Mouse (Mus musculus): Measurements from ENCODE around the gene Osbp2. TPM values are rescaled to one million over a fixed set of nuclear protein-coding genes. Genes with fewer than 3 reads are reported as not detected.

Gene Osbp2
- total RNA-seq, 2 experiments from 2014 or later = 0.25 TPM; not detected in 1

DNA sequence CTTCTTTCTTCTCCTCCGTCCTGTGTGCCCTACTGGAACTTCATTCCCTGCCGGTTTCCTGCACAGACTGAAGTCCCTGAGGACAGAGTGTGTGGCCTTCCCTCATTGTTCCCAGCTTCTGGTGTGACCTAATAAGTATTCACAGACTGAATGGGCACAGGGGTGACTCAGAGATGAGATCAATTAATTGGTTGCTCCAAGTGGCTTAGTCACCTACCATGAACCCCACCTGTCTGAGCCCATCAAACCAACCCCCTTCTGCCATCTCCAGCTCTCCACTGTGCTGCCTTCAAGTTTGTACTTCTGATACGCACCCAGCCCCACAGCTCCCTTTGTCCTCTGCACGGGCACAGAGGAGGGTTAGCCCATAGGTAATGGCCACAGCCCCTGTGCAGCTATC lies 99.4 kb downstream of the Osbp2 start:
- no peak for ATAC-seq (ENCODE audit: poor library complexity, severe bottlenecking)

DNA sequence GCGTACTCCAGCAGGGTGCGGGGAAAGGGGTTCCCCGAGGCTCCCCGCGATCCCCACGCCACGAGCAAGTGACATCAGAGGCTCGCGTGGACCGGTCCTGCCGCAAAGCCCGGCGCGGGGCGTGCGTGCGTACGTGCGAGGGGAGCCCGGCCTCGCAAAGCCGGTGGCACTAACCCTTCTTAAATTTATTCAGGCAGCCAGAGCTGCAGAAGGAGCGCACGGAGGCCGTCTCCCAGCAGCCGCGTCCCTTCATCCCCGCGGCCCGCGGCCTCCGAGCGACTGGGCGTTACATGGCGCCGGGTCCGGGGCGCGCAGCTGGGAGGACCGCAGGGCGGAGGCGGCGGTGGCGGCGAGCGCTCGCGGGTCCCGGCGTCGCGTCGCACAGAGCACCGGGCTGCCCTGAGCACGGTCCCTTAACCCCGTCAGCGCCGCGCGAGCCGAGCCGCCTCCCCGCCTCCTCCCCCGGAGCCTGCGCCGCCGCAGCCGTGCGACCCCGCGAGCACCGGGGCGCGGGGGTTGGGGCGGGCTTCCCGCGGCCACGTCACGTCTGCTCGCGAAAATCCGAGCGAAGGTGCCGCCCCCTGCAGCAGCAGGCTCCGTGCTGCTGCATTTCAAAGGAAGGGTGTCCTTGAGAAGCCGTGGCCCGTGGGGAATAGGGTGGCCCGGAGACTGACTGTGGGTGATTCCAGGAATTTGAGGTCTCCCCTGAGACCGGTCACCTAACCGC lies 101.8 kb downstream of the Osbp2 start:
- ATAC-seq (ENCODE audit: poor library complexity, severe bottlenecking) = no peak

DNA sequence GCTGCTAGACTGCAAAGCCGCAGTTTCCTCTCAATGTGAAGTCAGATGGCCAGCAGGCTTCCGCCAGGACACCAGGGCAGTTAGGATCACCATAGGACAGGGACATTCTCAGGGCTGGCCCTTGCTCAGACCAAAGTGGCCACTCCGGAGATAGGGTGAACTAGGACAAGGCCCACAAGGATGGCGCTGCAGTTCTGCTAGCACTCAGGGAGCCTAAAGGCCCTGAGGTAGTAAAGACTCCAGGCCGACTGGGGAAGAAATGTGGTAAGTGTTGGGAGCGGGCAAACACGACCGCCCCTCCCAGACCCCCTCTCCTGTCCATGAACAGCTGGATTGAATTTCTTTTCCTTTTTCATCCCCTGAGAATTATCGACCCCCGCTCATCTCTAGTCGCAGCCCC lies 102.4 kb downstream of the Osbp2 start:
- ATAC-seq (ENCODE audit: poor library complexity, severe bottlenecking) = no peak

DNA sequence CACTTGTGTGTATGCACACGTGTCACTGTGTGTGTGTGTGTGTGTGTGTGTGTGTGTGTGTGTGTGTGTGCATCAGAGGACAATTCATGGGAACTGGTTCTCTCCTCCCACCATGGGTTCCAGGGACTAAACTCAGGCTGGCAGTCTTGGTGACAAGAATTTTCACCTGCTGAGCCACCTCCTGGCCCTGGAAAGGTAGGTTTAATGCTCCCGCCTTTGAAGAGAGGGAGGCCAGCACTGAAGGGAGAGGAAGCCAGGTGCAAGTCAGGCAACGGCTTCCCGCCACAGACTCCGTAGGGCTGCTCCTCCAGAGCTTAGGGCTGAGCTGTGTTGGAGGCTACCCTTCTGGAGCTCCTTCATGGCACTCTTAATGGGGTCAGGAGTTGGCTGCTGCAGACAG lies 104.3 kb downstream of the Osbp2 start:
- ATAC-seq (ENCODE audit: poor library complexity, severe bottlenecking) = no peak

DNA sequence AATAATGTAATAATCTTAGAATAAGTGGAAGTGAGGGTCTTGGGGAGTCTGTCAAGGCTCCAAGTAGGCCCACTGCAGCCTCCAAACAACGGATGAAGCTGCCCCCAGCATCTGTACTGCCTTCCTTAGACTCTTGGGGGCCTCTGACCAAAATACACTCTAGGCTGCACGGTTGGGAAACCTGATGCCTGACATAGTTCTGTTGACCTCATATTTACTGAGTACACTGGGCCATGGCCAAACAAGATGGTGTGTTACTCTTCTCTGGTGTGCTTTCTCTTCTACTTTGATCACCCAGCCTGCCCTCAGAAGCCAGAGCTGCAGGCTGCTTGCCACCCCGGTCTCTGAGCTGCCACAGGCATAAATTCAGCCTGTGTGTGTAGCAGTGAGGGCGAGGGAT lies 108.4 kb downstream of the Osbp2 start:
- no peak for ATAC-seq (ENCODE audit: poor library complexity, severe bottlenecking)

DNA sequence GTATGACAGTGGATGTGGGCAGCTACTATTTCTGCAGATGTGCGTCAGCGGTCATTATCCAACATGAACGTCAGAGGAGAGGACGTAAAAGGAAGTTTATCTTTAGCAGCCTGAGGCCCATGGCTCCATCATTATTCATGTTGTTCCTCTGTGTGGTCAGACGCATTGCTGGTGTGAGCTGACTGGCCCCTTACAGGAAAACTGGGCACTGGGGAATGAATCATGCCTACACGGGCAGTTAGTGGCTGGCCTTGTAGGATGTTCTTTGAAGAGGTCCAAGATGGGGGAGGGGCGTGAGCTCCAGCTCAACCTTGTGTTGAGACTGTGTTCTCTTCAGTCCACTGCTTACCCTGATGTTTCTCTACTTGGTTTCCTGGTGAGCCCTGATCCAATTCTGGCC lies 109.0 kb downstream of the Osbp2 start:
- ATAC-seq (ENCODE audit: poor library complexity, severe bottlenecking) = no peak

DNA sequence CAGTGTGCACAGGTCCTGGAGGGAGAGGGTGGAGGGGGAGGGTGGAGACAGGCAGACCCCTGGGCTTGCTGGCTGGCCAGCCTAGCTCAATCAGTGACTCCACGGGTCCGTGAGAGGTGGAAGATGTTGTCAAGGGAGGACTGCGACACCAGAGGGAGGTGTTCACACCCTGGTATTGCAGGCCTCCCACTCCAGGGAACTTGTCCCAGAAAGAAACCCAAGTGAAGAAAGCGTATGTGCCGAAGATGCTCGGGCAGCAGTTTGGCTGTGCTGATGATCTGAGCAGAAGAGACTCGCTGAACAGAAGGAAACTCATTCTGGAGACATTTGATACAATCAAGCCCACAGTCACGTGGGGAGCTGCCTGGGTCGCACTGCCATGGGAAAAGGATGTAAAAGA lies 109.8 kb downstream of the Osbp2 start:
- ATAC-seq (ENCODE audit: poor library complexity, severe bottlenecking) = no peak

DNA sequence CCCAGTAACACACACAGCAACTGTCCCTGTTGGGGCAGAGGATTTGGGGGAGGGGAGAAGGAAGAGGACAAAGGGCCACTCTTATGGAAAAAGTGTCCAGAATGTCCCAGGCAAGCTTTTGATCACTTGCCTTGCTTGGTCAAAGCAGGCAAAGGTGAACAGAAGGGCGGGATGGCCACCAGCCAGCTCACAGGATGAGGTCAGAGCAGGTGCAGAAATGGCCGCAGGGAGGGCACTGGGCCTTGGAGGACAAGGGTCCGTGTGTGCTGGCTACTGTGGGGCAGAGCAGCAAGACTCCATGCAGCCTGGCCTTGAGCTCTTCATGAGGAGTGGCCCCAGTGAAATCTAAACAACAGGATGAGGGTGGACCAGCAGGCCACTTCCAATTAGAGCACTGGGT lies 110.9 kb downstream of the Osbp2 start:
- ATAC-seq (ENCODE audit: poor library complexity, severe bottlenecking) = no peak

DNA sequence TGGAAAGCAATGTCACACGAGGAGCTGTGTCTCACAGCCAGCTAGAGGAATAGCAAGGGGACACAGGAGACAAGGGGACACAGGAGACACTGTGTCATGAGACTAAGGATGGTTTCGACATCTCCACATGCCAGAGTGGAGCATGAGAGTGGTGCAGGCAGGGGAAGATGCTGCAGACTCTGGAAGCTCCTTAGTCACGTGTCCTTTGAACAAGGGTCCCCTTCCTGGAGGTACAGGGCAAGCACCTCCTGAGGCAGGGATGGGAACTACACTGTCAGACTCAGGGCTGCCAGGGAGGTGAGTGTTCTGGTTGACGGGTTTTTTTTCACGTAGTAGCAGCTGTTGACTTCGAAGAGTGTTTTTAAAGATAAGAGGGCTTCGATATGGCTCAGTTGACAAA lies 113.9 kb downstream of the Osbp2 start:
- no peak for ATAC-seq (ENCODE audit: poor library complexity, severe bottlenecking)

DNA sequence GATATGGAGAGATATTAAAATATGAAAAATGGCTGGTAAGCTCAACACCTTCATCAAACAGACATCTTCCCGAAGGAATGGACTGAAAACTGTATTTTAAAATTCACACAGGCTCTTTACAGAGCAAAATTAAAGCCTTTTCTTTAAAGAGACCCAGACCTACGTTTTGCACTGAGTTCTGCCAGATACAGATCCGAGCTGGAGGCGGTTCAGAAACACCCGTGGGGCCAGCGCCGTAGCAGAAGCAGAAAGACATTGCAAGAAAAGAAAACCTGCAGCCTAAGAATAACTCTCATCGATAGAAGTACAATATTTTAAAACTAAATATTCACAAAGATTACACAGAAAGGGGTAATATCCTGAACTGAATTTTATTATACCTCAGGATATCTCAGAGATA lies 121.3 kb downstream of the Osbp2 start:
- no peak for ATAC-seq (ENCODE audit: poor library complexity, severe bottlenecking)

DNA sequence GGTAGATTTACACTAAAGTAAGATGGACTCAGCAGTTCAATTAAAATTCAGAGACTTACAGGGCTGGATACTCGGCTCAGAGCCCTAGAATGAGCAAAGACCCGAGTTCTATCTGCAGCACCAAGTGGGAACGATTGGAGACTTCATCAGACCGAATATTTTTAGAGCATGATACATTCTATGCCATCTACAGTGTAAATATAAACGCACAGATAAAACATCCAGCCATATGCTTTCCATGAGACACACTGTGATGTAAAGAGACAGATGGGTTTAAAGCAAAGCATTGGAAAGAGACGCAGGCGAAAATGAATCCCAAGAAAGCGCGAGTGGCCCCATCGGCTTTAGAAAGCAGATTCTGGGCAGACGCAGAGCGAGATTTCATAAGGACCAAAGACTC lies 122.5 kb downstream of the Osbp2 start:
- ATAC-seq (ENCODE audit: poor library complexity, severe bottlenecking) = no peak

DNA sequence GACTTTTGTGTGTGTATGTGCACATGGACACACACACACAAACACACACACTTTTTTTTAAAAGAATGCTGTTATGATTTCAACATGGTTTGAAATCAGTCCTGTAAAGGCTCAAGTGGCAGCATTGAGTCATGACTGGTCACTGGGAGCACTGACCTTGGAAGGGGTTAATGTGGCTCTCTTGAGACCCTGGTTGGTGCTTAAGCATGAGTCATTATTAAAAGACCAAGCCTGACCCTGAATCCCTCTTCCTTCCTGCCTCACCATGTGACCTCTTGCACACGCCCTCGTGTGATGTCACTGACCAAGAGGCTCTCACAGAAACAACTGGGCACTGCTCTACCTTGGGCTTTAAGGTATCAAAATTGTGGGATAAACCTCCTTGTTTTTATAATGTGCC lies 124.9 kb downstream of the Osbp2 start:
- no peak for ATAC-seq (ENCODE audit: poor library complexity, severe bottlenecking)

DNA sequence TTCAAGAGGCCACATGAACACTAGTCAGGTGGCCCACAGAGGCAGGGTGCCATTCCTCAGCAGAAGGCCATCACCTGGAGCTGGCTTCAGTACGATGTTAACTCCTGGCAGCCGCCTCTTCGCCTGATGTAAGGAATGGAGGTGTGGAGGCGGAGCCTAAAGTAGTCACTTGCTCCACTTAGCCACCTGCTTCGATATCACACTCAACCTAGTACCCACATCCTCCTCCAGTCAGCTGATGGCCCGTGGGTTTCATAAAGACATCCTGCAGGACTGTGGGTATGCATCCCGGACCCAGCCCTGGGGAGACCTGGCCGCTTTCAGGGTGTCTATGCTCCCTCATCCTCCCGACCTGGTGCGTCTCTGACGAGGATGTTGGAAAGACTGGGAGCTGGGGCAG lies 128.0 kb downstream of the Osbp2 start:
- ATAC-seq (ENCODE audit: poor library complexity, severe bottlenecking) = no peak

DNA sequence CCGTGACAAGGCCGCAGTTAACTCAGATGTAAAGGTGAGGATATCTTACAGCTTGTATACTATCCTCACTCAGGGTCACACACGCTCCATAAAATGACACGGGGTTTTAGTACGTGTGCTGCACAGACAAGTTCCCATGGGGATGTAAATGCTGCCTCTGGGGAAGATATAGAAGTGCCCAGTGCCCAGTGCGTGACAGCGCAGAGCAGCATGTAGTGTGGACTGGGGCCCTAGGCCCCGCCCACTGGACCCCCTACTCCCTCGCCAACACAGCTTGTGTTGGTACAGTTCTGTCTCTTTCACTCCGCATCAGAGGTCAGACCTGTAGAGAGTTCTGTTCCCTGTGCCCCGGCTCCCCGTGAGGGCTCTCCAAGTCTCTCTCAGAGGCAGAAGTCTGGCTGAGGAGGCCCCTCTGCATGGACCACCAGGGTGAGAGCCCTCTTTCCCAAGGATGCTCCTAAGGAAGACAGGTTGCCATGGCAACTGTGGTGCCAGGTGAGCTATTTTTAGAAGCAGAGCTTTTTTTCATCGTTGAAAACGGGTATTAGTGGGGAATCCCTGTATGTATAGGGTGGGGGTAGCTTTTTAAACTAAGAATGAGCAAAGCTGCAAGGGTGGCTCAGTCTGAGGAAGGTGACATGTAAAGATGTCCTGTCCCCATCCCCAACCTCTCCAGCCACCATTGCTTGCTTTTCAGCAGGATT lies 129.6 kb downstream of the Osbp2 start:
- no peak for ATAC-seq (ENCODE audit: poor library complexity, severe bottlenecking)

DNA sequence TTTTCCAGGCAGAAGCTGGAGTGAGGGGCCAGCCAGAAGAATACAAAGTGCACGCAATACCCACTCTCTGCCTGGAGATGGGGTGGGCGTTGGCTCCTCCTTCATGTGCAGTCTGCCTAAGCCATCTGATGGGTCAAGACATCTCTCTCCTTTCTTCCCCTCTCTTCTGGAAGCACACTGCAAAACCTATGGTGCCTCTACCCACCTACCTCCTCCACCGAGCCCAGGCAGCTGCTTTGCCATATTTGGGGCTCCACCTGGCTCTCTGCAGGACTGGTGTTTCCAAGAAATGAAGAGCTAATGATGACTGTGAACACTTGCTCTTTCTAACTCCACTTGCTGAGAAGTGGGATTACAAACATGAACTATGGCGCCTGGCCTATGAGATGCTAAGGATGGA lies 132.2 kb downstream of the Osbp2 start:
- no peak for ATAC-seq (ENCODE audit: poor library complexity, severe bottlenecking)

DNA sequence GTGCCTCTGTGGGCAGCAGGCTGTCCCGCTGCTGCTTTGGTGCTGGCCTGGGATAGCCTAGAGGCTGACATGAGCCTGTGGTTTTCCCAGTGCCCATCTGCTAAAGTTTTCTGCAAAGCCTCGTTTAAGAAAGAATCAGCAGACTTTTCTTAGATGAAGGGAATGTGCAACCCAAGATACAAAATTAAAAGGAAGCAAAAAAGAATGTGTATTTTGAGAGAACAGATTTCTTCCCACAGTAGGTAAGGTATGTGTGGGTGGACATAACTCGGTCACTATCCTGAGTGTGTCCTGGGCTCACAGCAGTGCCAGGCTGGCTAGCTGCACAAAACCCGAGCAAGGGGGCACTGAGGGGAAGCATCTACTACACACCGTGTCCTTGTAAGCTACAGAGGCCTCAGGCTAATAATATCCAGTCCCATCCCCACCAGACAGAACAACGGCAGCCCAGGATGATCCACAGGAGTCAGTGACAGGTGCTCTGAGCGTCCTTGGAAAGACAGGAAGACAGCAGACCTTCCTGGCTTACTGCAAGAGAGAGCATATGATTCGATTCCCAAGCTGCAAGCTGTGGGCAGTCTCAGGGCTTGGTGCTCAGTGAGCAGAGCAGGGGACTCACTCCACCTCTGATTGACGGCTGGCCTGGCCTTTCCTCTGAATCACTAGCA lies 136.1 kb downstream of the Osbp2 start:
- ATAC-seq (ENCODE audit: poor library complexity, severe bottlenecking) = no peak

DNA sequence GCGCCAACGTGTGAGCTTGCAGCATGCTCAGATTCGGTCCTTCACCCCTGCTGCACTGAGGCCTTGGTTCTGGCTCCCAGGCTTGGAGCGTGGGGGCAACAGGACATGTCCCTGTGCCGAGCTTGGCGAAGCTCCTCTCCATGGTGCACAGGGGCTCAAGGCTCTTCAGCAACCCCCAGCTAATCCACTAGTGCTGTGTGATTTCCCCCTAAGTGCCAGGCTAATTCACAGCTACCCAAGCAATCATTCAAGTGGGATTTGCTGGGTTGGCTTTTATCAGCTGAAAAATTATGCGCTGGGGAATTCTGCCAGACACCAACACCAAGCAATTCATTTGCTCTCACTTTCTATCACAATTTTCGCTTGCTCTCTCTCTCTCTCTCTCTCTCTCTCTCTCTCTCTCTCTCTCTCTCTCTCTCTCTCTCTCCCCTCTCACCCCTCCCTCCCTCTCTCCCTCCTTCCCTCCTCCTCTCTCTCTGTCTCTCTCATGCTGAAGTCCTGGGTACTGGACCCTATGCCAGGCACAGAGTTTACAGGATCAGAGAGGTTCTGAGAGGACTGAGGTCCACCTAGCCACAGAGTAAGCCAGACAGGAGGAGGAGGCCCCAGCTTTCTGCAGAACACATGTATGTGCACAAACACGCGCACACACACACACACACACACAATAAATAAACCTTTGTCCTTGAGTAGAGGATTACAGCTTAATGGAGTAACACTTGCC lies 138.2 kb downstream of the Osbp2 start:
- ATAC-seq (ENCODE audit: poor library complexity, severe bottlenecking) = no peak

DNA sequence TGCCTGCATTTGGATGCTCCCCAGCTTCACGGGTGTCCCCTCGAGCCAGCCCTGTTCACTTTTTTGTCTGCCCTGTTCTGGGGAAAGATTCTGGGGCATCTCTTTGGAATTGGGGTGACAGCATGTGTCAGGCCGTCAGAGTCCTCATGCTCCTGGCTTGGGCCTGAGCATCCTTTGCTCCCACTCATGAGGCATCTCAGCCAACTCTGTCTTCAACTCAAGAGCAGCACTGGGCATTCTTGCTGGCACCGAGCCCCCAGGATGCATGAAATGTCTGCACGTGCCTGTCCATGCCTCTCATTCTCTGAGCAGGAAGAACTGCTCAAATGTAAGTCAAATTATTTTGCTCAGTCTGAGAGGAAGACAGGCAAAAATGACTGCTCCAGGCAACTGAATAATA lies 139.0 kb downstream of the Osbp2 start:
- no peak for ATAC-seq (ENCODE audit: poor library complexity, severe bottlenecking)

DNA sequence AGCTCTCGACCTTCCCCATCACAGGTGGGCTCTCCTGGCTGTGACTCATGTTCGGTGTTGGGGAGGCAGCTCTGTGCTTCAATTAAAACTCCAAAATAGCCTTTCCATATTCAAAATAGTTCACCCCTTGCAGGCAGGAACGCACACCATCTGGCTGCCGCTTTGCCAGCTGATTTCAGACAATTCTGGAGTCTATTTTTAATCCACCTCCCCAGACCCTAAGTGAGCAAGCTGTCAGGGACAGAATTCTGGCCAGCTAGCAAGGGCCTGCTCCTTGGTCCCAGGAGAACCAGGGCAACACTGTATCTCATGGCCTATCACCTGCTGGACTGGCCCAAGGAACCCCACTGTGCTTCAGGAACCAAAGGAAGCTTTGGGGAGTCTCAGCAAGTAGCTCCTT lies 139.8 kb downstream of the Osbp2 start:
- ATAC-seq (ENCODE audit: poor library complexity, severe bottlenecking) = no peak

DNA sequence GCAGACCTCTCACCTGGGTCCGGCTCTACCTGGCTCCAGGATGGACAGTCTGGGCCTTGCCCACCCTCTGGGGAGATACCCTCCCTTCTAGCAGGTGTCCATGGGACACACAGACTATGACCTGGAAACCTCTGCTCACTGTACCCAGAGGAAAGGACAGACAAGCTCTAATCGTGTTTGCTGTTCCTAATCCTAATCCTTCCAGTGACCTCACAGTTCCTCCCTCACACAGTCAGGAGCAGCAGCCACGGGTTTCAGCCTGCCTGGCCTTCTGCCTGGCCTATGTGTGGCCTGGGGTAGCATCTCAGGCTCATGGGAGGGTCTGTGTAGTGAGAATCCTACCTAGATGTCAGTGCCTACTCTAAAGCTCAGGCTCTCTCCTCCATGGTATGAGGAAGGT lies 140.8 kb downstream of the Osbp2 start:
- ATAC-seq (ENCODE audit: poor library complexity, severe bottlenecking) = no peak

DNA sequence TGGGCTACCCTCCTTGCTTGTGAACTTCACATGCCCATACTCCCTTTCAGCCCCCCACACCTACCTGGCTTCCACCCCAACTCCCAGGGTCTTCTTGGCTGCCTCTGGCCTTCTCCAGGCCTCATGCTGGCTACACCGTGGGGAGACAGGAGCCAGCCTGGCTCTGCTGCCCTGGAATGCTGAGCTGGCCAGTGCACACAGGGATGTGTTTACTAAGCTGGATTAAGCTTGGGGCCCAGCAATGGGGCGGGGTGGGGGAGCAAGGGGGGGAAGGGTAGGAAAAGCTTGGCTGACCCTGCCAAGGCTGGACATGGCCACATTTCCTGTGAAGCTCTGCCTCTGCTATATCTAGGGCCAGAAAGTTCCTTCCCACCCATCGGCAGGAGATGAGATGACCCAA lies 141.7 kb downstream of the Osbp2 start:
- ATAC-seq (ENCODE audit: poor library complexity, severe bottlenecking) = no peak

DNA sequence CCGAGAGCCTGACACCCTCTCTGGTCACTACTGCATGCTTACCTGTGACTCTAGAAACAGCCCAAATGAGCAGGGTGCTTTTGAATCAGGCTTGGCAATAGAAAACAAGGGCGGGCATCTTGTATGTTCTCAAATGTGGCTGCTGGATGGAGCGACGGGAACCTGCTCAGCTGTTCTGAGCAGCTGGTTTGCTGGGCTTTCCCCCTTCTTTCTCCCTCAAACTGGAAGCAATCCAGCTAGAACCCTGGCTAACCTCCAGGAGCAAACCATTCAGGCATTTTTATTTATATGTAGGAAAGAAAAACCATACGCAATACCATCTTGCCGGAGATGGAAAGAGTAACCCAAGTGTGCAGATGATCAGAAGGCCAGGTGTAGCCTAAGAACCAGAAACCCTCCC lies 147.0 kb downstream of the Osbp2 start:
- no peak for ATAC-seq (ENCODE audit: poor library complexity, severe bottlenecking)

Measured in megakaryocyte, adult 5-6 weeks (primary cell).